Mouse (Mus musculus): ENCODE measurements around the gene Ryr2. TPM values are rescaled to one million over a fixed set of nuclear protein-coding genes. Genes with fewer than 3 reads are reported as not detected.
A peak's percentile ranks its signal among the peaks of the same experiment; 100 is the strongest.
"Not testable (repeated sequence)": the region's sequence is repeated elsewhere in the genome, so short reads cannot be mapped to it uniquely, and the experiment has no call there.

Ryr2 gene
- polyA plus RNA-seq (2012; rRNA removed) (0.58 and 0.79 TPM in 2 replicates), polyA plus RNA-seq (2014; fragmentation: Nextera tagmentation; extraction: Ambion mirVana) (0.37 and 0.55 TPM in 2 replicates)

- H3K9ac ChIP-seq (ENCODE audit: low read depth, low read length, severe bottlenecking): peak within 1 kb of the TSS; percentile 62
- 29% methylated on average over 15 of the region's 64 CpGs for WGBS
- TF ChIP-seq POLR2A (IDR thresholded peaks at IDR 0.05; ENCODE audit: borderline replicate concordance, extremely low read depth, insufficient read depth, insufficient read length): no peak
- H3K4me3 ChIP-seq (replicated peaks; ENCODE audit: low read length): peak within 1 kb of the TSS; percentile 61
- ATAC-seq (ENCODE audit: low FRiP score, low read depth) (peak; percentile 85), DNase-seq (ENCODE audit: low spot score) (peak; percentile 54)
- H3K27ac ChIP-seq (replicated peaks; ENCODE audit: low read depth, low read length): no peak within 1 kb of the TSS
- no peaks in the 10 kb centered on the region for H3K9me3 ChIP-seq (ENCODE audit: control insufficient read depth, low read length)
- H3K36me3 ChIP-seq (ENCODE audit: control insufficient read depth, insufficient read depth, low read length): no peaks in the 10 kb centered on the region
- peaks cover 7% of the 10 kb centered on the region for H3K4me1 ChIP-seq (ENCODE audit: control insufficient read depth, insufficient read depth, low read length)
- H3K27me3 ChIP-seq (ENCODE audit: control insufficient read depth, insufficient read depth, low read length): peaks cover 29% of the 10 kb centered on the region
- H3K4me2 ChIP-seq (replicated peaks; ENCODE audit: low read depth, low read length, severe bottlenecking): peak within 1 kb of the TSS; percentile 99
Observed at GRCm38 (mm10) chr13:12106662-12107632, at the start of gene Ryr2. Gene Ryr2, minus strand, starts transcription at chr13:12106945.

GRCm38 (mm10) chr13:12153922-12154321 lies 47.2 kb upstream of the Ryr2 start:
- H3K4me2 ChIP-seq (replicated peaks; ENCODE audit: low read depth, low read length, severe bottlenecking): no peak overlapping the region
- H3K27me3 ChIP-seq (ENCODE audit: control insufficient read depth, insufficient read depth, low read length): no peaks in the 10 kb centered on the region
- H3K36me3 ChIP-seq (ENCODE audit: control insufficient read depth, insufficient read depth, low read length): no peaks in the 10 kb centered on the region
- no peak overlapping the region for H3K27ac ChIP-seq (replicated peaks; ENCODE audit: low read depth, low read length)
- 85% methylated on average over 11 of the region's 11 CpGs for WGBS
- H3K4me3 ChIP-seq (replicated peaks; ENCODE audit: low read length): no peak overlapping the region
- TF ChIP-seq POLR2A (IDR thresholded peaks at IDR 0.05; ENCODE audit: borderline replicate concordance, extremely low read depth, insufficient read depth, insufficient read length): no peak
- no peak for DNase-seq (ENCODE audit: low spot score)
- no peaks in the 10 kb centered on the region for H3K4me1 ChIP-seq (ENCODE audit: control insufficient read depth, insufficient read depth, low read length)
- no peak overlapping the region for H3K9ac ChIP-seq (ENCODE audit: low read depth, low read length, severe bottlenecking)
- no peaks in the 10 kb centered on the region for H3K9me3 ChIP-seq (ENCODE audit: control insufficient read depth, low read length)
- no peak for ATAC-seq (ENCODE audit: low FRiP score, low read depth)

GRCm38 (mm10) chr13:12146918-12147507 lies 40.3 kb upstream of the Ryr2 start:
- DNase-seq (ENCODE audit: low spot score): no peak
- 78% methylated on average over 6 of the region's 6 CpGs for WGBS
- no peak for ATAC-seq (ENCODE audit: low FRiP score, low read depth)
- Histone ChIP-seq H3K4me2 (replicated peaks; ENCODE audit: low read depth, low read length, severe bottlenecking) (no peak overlapping the region), H3K27me3 (ENCODE audit: control insufficient read depth, insufficient read depth, low read length) (no peaks in the 10 kb centered on the region), H3K9ac (ENCODE audit: low read depth, low read length, severe bottlenecking) (no peak overlapping the region), H3K4me3 (replicated peaks; ENCODE audit: low read length) (no peak overlapping the region), H3K9me3 (ENCODE audit: control insufficient read depth, low read length) (no peaks in the 10 kb centered on the region), H3K4me1 (ENCODE audit: control insufficient read depth, insufficient read depth, low read length) (no peaks in the 10 kb centered on the region), H3K36me3 (ENCODE audit: control insufficient read depth, insufficient read depth, low read length) (no peaks in the 10 kb centered on the region), H3K27ac (replicated peaks; ENCODE audit: low read depth, low read length) (no peak overlapping the region)
- TF ChIP-seq POLR2A (IDR thresholded peaks at IDR 0.05; ENCODE audit: borderline replicate concordance, extremely low read depth, insufficient read depth, insufficient read length): no peak

GRCm38 (mm10) chr13:12146402-12146801 lies 39.7 kb upstream of the Ryr2 start:
- Histone ChIP-seq H3K4me2 (replicated peaks; ENCODE audit: low read depth, low read length, severe bottlenecking) (no peak overlapping the region), H3K9ac (ENCODE audit: low read depth, low read length, severe bottlenecking) (no peak overlapping the region), H3K27ac (replicated peaks; ENCODE audit: low read depth, low read length) (no peak overlapping the region), H3K36me3 (ENCODE audit: control insufficient read depth, insufficient read depth, low read length) (no peaks in the 10 kb centered on the region), H3K27me3 (ENCODE audit: control insufficient read depth, insufficient read depth, low read length) (no peaks in the 10 kb centered on the region), H3K4me3 (replicated peaks; ENCODE audit: low read length) (no peak overlapping the region), H3K4me1 (ENCODE audit: control insufficient read depth, insufficient read depth, low read length) (no peaks in the 10 kb centered on the region), H3K9me3 (ENCODE audit: control insufficient read depth, low read length) (no peaks in the 10 kb centered on the region)
- no peak for TF ChIP-seq POLR2A (IDR thresholded peaks at IDR 0.05; ENCODE audit: borderline replicate concordance, extremely low read depth, insufficient read depth, insufficient read length)
- no peak for ATAC-seq (ENCODE audit: low FRiP score, low read depth)
- WGBS: 75% methylated on average over 2 of the region's 2 CpGs
- no peak for DNase-seq (ENCODE audit: low spot score)

- H3K36me3 ChIP-seq (ENCODE audit: control insufficient read depth, insufficient read depth, low read length): no peaks in the 10 kb centered on the region
- H3K4me1 ChIP-seq (ENCODE audit: control insufficient read depth, insufficient read depth, low read length): no peaks in the 10 kb centered on the region
- 86% methylated on average over 5 of the region's 5 CpGs for WGBS
- H3K4me3 ChIP-seq (replicated peaks; ENCODE audit: low read length): no peak overlapping the region
- no peak for ATAC-seq (ENCODE audit: low FRiP score, low read depth)
- no peak overlapping the region for H3K9ac ChIP-seq (ENCODE audit: low read depth, low read length, severe bottlenecking)
- H3K27me3 ChIP-seq (ENCODE audit: control insufficient read depth, insufficient read depth, low read length): no peaks in the 10 kb centered on the region
- no peaks in the 10 kb centered on the region for H3K9me3 ChIP-seq (ENCODE audit: control insufficient read depth, low read length)
- no peak overlapping the region for H3K4me2 ChIP-seq (replicated peaks; ENCODE audit: low read depth, low read length, severe bottlenecking)
- no peak overlapping the region for H3K27ac ChIP-seq (replicated peaks; ENCODE audit: low read depth, low read length)
- DNase-seq (ENCODE audit: low spot score): no peak
- TF ChIP-seq POLR2A (IDR thresholded peaks at IDR 0.05; ENCODE audit: borderline replicate concordance, extremely low read depth, insufficient read depth, insufficient read length): no peak
Observed at GRCm38 (mm10) chr13:12143347-12143746, 36.6 kb upstream of the Ryr2 start.

- H3K9ac ChIP-seq (ENCODE audit: low read depth, low read length, severe bottlenecking); ATAC-seq (ENCODE audit: low FRiP score, low read depth): not testable (repeated sequence)
- 93% methylated on average over 10 of the region's 10 CpGs for WGBS
Observed at GRCm38 (mm10) chr13:12136461-12136860, 29.7 kb upstream of the Ryr2 start.

More at GRCm38 (mm10) chr13:12136461-12136860, 29.7 kb upstream of the Ryr2 start:
- not testable (repeated sequence) for H3K9me3 ChIP-seq (ENCODE audit: control insufficient read depth, low read length); H3K4me2 ChIP-seq (replicated peaks; ENCODE audit: low read depth, low read length, severe bottlenecking); H3K4me1 ChIP-seq (ENCODE audit: control insufficient read depth, insufficient read depth, low read length); H3K36me3 ChIP-seq (ENCODE audit: control insufficient read depth, insufficient read depth, low read length); DNase-seq (ENCODE audit: low spot score); H3K27me3 ChIP-seq (ENCODE audit: control insufficient read depth, insufficient read depth, low read length); H3K4me3 ChIP-seq (replicated peaks; ENCODE audit: low read length); H3K27ac ChIP-seq (replicated peaks; ENCODE audit: low read depth, low read length)

Data from limb, embryonic 14.5 days (tissue).